Mouse (Mus musculus) liver, postnatal 0 days (tissue): ENCODE measurements at regions not wholly inside any gene's neighbourhood (a gene's known extent, or its start where the extent isn't known, plus 50 kb on each side); places are given as distances from the start of the nearest gene placed in this dataset.

Source experiments
- CTCF ChIP-seq: sonication (generic); IDR thresholded peaks from 2 replicates; pipeline ENCODE4 v1.5.1; 2016; ENCODE audit warnings: antibody characterized with exemption, low read depth
- EP300 ChIP-seq: IDR thresholded peaks from 2 replicates; pipeline ENCODE4 v1.6.1; 2016; ENCODE audit warnings: antibody characterized with exemption, low read depth, mild to moderate bottlenecking

DNA sequence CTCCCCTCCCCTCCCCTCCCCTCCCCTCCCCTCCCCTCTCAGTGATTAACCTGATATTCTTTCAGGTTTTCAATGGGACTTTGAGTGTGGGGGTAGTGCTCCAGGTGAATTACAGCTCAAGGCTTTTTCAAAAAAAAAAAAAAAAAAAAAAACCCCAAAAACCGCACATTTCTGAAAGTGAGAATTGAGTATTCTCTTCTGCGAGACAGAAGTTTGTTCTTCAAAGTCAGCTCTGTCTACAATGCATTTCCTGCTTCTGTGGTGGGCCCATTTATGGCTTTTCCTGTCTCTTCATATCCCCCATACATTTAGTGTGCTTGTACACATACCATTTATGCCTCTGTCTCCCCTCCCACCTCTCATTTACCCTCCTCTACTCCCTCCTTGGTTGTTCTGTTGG is 81.1 kb upstream of the Cwc22 start:
- TF ChIP-seq CTCF: no peak
- TF ChIP-seq EP300: no peak
